Mouse (Mus musculus): ENCODE results near the gene Efna5.

Efna5 gene

GRCm38 (mm10) chr17:62692242-62692641, 188.9 kb downstream of the Efna5 start:
- DNase-seq = no peak

- DNase-seq = no peak
Measured at GRCm38 (mm10) chr17:62691201-62691715, 189.9 kb downstream of the Efna5 start.

GRCm38 (mm10) chr17:62690256-62690655, 190.9 kb downstream of the Efna5 start:
- no peak for DNase-seq

- no peak for DNase-seq
Measured at GRCm38 (mm10) chr17:62689646-62690045, 191.5 kb downstream of the Efna5 start.

GRCm38 (mm10) chr17:62687369-62687768, 193.7 kb downstream of the Efna5 start:
- no peak for DNase-seq

GRCm38 (mm10) chr17:62685181-62685580, 195.9 kb downstream of the Efna5 start:
- no peak for DNase-seq

GRCm38 (mm10) chr17:62683142-62683541, 198.0 kb downstream of the Efna5 start:
- DNase-seq = no peak

GRCm38 (mm10) chr17:62681726-62682125, 199.4 kb downstream of the Efna5 start:
- no peak for DNase-seq

GRCm38 (mm10) chr17:62680737-62681136, 200.4 kb downstream of the Efna5 start:
- no peak for DNase-seq

GRCm38 (mm10) chr17:62676832-62677231, 204.3 kb downstream of the Efna5 start:
- DNase-seq = no peak

- no peak for DNase-seq
Measured at GRCm38 (mm10) chr17:62676409-62676808, 204.7 kb downstream of the Efna5 start.

GRCm38 (mm10) chr17:62675811-62676255, 205.3 kb downstream of the Efna5 start:
- no peak for DNase-seq

- no peak for DNase-seq
Measured at GRCm38 (mm10) chr17:62672068-62672467, 209.0 kb downstream of the Efna5 start.

GRCm38 (mm10) chr17:62666761-62667160, 214.4 kb downstream of the Efna5 start:
- no peak for DNase-seq

- no peak for DNase-seq
Measured at GRCm38 (mm10) chr17:62665823-62666222, 215.3 kb downstream of the Efna5 start.

- DNase-seq = no peak
Measured at GRCm38 (mm10) chr17:62664709-62665108, 216.4 kb downstream of the Efna5 start.

GRCm38 (mm10) chr17:62661801-62662200, 219.3 kb downstream of the Efna5 start:
- no peak for DNase-seq

GRCm38 (mm10) chr17:62659501-62660175, 221.5 kb downstream of the Efna5 start:
- peak; percentile 51 for DNase-seq

- no peak for DNase-seq
Measured at GRCm38 (mm10) chr17:62657832-62658630, 223.1 kb downstream of the Efna5 start.

GRCm38 (mm10) chr17:62657051-62657450, 224.1 kb downstream of the Efna5 start:
- DNase-seq = no peak

- peak; percentile 38 for DNase-seq
Measured at GRCm38 (mm10) chr17:62656591-62656990, 224.5 kb downstream of the Efna5 start.

GRCm38 (mm10) chr17:62655819-62656355, 225.2 kb downstream of the Efna5 start:
- DNase-seq = no peak

- DNase-seq = no peak
Measured at GRCm38 (mm10) chr17:62652451-62652850, 228.7 kb downstream of the Efna5 start.

GRCm38 (mm10) chr17:62651696-62652095, 229.4 kb downstream of the Efna5 start:
- no peak for DNase-seq

Measured in layer of hippocampus, adult 9-11 months (tissue).